Mouse (Mus musculus) forebrain, postnatal 0 days (tissue): Measurements from ENCODE around the gene Acr. TPM values are rescaled to one million over a fixed set of nuclear protein-coding genes. Genes with fewer than 3 reads are reported as not detected.

Experiments used
- ATAC-seq: fragments of 200-750 bp; cut with Nextera tagmentation; 2 replicates; pipeline ENCODE4 v1.8.0; 2017; ENCODE audit warnings: mild to moderate bottlenecking, moderate library complexity
- DNase-seq: peaks from one replicate; pipeline ENCODE4 v3.0.0-alpha.2; 2015
- H3K27ac ChIP-seq: fragments of 300-500 bp; sonication (generic); 2 replicates; pipeline ENCODE4 v1.5.1; 2014; ENCODE audit warnings: low read depth, mild to moderate bottlenecking, antibody characterized with exemption, low read length, moderate library complexity, mixed read lengths
- H3K27me3 ChIP-seq: fragments of 300-500 bp; sonication (generic); 2 replicates; pipeline ENCODE4 v1.6.1; 2014; ENCODE audit warnings: mild to moderate bottlenecking, low read length, mixed read lengths; ENCODE audit not compliant: insufficient read depth
- H3K36me3 ChIP-seq: fragments of 300-500 bp; sonication (generic); 2 replicates; pipeline ENCODE4 v1.6.1; 2014; ENCODE audit warnings: mild to moderate bottlenecking, moderate library complexity; ENCODE audit not compliant: insufficient read depth
- H3K4me1 ChIP-seq: fragments of 300-500 bp; sonication (generic); 2 replicates; pipeline ENCODE4 v1.6.1; 2014; ENCODE audit warnings: antibody characterized with exemption; ENCODE audit not compliant: insufficient read depth
- H3K4me2 ChIP-seq: fragments of 300-500 bp; sonication (generic); 2 replicates; pipeline ENCODE4 v1.6.1; 2014; ENCODE audit warnings: low read depth, mild to moderate bottlenecking, moderate library complexity
- H3K4me3 ChIP-seq: fragments of 300-500 bp; sonication (generic); 2 replicates; pipeline ENCODE4 v1.5.1; 2014; ENCODE audit warnings: low read depth, low read length, mixed read lengths
- H3K9ac ChIP-seq: fragments of 300-500 bp; sonication (generic); 2 replicates; pipeline ENCODE4 v1.6.1; 2014; ENCODE audit warnings: mild to moderate bottlenecking
- H3K9me3 ChIP-seq: fragments of 300-500 bp; sonication (generic); 2 replicates; pipeline ENCODE4 v1.6.1; 2016; ENCODE audit warnings: low read length
- CTCF ChIP-seq: sonication (generic); IDR thresholded peaks from 2 replicates; pipeline ENCODE4 v1.5.1; 2016; ENCODE audit warnings: antibody characterized with exemption, control low read depth, low read depth
- WGBS: fragments of 180-500 bp; shearing (Covaris S2); extraction: QIAGEN DNeasy Blood & Tissue Kit; methylation state at CpG from one replicate; pipeline ENCODE4 v1.1.7; 2014; 5-methylcytosine and 5-hydroxymethylcytosine counted together
- polyA plus RNA-seq: library from polyadenylated mRNA; unstranded; fragments of >200 nt; fragmentation: Nextera tagmentation; extraction: Ambion mirVana; gene quantifications from 2 replicates; pipeline ENCODE4 v1.2.1, GENCODE M21; 2015
- total RNA-seq: library from RNA; depleted of rRNA; stranded (reverse); fragments of >200 nt; gene quantifications from 2 replicates; pipeline ENCODE4 v1.2.3, GENCODE M21; 2014

Gene Acr
- total and polyA plus RNA-seq, 2 experiments from 2014 or later, result 2.0 to 3.6 TPM

DNA sequence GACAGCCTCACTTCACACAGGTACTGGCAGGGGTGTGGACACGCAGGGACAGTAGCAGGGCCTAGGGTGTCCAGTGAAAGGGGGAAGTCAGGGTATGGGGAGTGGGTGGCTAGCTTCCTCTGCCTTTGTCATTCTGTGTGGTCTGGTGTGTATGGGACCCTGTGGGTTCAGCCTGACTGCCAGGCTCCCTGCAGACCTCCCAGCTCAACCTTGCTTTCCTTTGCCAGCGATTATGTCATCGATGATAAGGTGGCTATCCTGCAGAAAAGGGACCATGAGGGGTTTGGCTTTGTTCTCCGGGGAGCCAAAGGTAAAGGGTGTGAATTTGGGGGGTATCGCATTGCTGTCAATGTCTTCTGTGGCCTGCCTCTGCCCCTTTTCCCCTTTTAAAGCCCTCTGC, 36.7 kb upstream of the Acr start:
- Histone ChIP-seq H3K4me1 (peaks cover 11% of the 10 kb centered on the region; the same call in 1 of the 2 replicates), H3K4me2 (no peak overlapping the region), H3K27me3 (no peaks in the 10 kb centered on the region), H3K27ac (no peak overlapping the region), H3K4me3 (no peak overlapping the region), H3K36me3 (no peaks in the 10 kb centered on the region; the same call in 1 of the 2 replicates), H3K9me3 (no peaks in the 10 kb centered on the region), H3K9ac (no peak overlapping the region; the same call in 1 of the 2 replicates)
- 96% methylated on average over 5 of the region's 5 CpGs for WGBS
- TF ChIP-seq CTCF, result no peak
- ATAC-seq (no peak), DNase-seq (no peak)

DNA sequence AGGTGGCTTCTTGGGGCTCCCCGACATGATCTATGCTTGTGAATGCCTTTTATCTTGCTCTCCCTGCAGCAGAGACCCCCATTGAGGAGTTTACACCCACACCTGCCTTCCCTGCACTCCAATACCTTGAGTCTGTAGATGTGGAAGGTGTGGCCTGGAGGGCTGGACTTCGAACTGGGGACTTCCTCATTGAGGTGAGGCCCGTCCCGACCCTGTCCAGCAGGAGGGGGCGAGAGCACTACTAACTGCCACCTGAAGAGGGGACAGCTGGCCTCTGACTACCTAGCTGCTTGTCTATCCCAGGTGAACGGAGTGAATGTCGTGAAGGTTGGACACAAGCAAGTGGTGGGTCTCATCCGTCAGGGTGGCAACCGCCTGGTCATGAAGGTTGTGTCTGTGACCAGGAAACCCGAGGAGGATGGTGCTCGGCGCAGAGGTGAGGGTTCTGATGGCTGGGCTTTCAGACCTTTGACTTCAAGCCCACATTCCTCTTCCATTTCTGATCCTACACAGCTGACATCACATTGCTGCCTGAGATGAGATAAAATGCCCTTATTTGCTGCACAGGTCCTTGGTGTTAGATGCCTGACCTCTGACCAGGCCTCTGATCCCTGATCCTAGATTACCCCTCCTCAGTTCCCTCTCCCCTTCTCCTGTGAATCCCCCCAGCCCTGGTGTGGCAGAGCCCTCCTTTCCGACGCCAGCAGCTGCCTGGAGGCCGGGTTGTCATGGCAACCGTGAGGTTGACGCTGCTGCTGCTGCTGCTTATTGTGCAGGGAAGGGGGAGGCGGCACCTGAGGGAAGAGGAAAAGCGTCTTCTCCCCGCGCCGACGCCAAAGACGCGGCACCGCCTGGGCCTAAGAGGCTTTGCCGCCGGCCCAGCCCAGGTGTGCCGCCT, 35.9 kb upstream of the Acr start:
- Histone ChIP-seq H3K36me3 (no peaks in the 10 kb centered on the region; the same call in 1 of the 2 replicates), H3K9ac (peak overlapping the region; percentile 68), H3K27me3 (no peaks in the 10 kb centered on the region), H3K4me2 (peak overlapping the region; percentile 76), H3K4me1 (peaks cover 11% of the 10 kb centered on the region; the same call in 1 of the 2 replicates), H3K4me3 (peak overlapping the region; percentile 43), H3K9me3 (no peaks in the 10 kb centered on the region), H3K27ac (peak overlapping the region; percentile 72)
- TF ChIP-seq CTCF, result no peak
- peak; percentile 93 for ATAC-seq
- 24% methylated on average over 29 of the region's 29 CpGs for WGBS
- peak; percentile 93 for DNase-seq

DNA sequence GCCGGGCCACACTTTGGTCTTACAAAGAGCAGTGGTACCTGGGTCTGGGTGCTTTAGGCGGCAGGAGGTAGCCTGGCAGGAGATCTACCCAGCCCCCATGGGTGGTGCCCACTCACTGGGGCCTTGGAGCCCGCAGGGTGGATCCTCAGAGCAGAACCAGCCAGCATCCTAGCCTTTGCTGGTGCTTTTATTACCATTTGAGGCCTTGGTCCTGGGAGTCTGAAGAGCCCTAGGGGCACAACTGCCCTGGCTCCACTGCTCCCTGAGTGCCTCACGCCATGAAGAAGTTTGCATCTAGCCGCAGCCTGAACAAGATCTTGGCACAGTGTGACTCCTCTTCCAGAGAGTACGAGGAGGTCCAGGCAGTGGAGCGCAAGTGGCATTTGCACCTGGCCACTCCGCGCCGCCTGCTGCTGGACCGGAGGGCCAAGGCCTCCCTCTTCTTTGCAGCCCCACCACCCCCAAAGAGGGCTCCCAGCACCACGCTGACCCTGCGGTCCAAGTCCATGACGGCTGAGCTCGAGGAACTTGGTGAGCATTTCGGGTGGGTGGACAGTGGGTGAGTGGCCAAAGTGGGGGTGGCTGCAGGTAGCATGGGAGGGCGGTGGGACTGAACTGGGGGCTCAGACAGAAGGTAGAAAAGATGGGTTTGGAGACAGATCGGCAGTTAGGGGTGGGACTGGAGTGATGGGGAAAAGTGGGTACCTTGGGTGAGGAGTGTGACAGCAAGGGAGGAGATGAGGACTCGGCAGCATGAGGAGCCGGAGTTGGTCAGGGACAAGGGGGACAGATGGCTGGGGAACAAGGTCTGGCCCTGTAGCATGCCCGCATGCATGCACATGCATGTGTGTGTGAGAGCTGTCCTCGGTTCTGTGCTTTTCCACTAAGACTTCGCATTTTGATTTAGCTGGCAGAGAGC, 34.9 kb upstream of the Acr start:
- no peak for DNase-seq
- no peak for TF ChIP-seq CTCF
- Histone ChIP-seq H3K9me3 (no peaks in the 10 kb centered on the region), H3K4me1 (peaks cover 11% of the 10 kb centered on the region; the same call in 1 of the 2 replicates), H3K27ac (peak overlapping the region; percentile 72), H3K4me3 (peak overlapping the region; percentile 43), H3K27me3 (no peaks in the 10 kb centered on the region), H3K36me3 (peaks cover 5% of the 10 kb centered on the region; the same call in 1 of the 2 replicates), H3K4me2 (peak overlapping the region; percentile 76), H3K9ac (peak overlapping the region; percentile 68)
- peak; percentile 62 for ATAC-seq
- 56% methylated on average over 23 of the region's 23 CpGs for WGBS

- no peak for TF ChIP-seq CTCF
- H3K4me1 ChIP-seq, result peaks cover 11% of the 10 kb centered on the region; the same call in 1 of the 2 replicates
- H3K27ac ChIP-seq, result no peak overlapping the region
- H3K4me3 ChIP-seq, result peak overlapping the region; percentile 43
- 84% methylated on average over 10 of the region's 10 CpGs for WGBS
- no peaks in the 10 kb centered on the region for H3K9me3 ChIP-seq
- ATAC-seq, result no peak
- H3K36me3 ChIP-seq, result peaks cover 7% of the 10 kb centered on the region; the same call in 1 of the 2 replicates
- no peak for DNase-seq
- peak overlapping the region; percentile 68 for H3K9ac ChIP-seq
- H3K27me3 ChIP-seq, result no peaks in the 10 kb centered on the region
- peak overlapping the region; percentile 76 for H3K4me2 ChIP-seq
Observed at GRCm38 (mm10) chr15:89533843-89534207, 34.3 kb upstream of the Acr start.

- DNase-seq (no peak), ATAC-seq (no peak)
- Histone ChIP-seq H3K4me2 (no peak overlapping the region), H3K4me3 (no peak overlapping the region), H3K9me3 (no peaks in the 10 kb centered on the region), H3K9ac (no peak overlapping the region), H3K27me3 (no peaks in the 10 kb centered on the region), H3K36me3 (peaks cover 26% of the 10 kb centered on the region), H3K4me1 (no peaks in the 10 kb centered on the region), H3K27ac (no peak overlapping the region)
- 93% methylated on average over 7 of the region's 7 CpGs for WGBS
- TF ChIP-seq CTCF, result no peak
Observed at GRCm38 (mm10) chr15:89544171-89544570, 24.0 kb upstream of the Acr start.

DNA sequence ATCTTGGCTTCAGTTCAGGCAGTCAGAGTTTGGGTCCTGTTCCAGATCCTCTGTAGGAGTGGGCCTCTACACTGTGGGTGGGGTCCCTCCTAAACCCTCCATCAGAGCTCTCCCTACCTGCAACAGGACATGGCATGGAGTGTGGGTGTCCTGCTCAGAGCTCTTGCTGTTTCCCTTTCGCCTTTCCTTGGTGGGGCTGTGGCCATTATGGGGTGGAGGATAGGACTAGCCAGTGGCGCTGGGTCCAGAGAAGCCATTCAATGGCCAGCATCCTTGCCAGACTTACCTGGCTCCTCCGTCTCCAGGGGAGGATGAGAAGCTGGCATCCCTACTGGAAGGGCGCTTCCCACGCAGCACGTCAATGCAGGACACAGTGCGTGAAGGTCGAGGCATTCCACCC, 20.8 kb upstream of the Acr start:
- no peak overlapping the region for H3K4me3 ChIP-seq
- no peak for ATAC-seq

More for the DNA sequence above, 20.8 kb upstream of the Acr start:
- WGBS, result 63% methylated on average over 8 of the region's 8 CpGs
- DNase-seq, result no peak
- H3K27ac ChIP-seq, result no peak overlapping the region
- H3K9me3 ChIP-seq, result no peaks in the 10 kb centered on the region
- no peak for TF ChIP-seq CTCF
- H3K27me3 ChIP-seq, result no peaks in the 10 kb centered on the region
- peak overlapping the region; percentile 45 for H3K4me2 ChIP-seq
- H3K9ac ChIP-seq, result no peak overlapping the region
- no peaks in the 10 kb centered on the region for H3K4me1 ChIP-seq
- H3K36me3 ChIP-seq, result peaks cover 48% of the 10 kb centered on the region
